Mouse (Mus musculus) 416B (cell line): ENCODE measurements around the gene Uqcrq.

ENCODE experiments used
- DNase-seq: peaks from one replicate; pipeline ENCODE4 v3.0.0; 2011; ENCODE audit warnings: low read depth

Gene Uqcrq

GRCm38 (mm10) chr11:53430670-53431346 is at the start of gene Uqcrq, which contains the start of gene Gdf9:
TSS of gene Uqcrq (minus strand) at chr11:53430831.
TSS of gene Gdf9 (plus strand) at chr11:53431023.
- DNase-seq: peak; percentile 100

GRCm38 (mm10) chr11:53479783-53480301 is 49.2 kb upstream of the Uqcrq start, which contains the start of the genes Gm9945 and Sowaha:
TSS of gene Gm9945 (plus strand) at chr11:53480166.
TSS of gene Sowaha (minus strand) at chr11:53480274.
- DNase-seq: no peak

GRCm38 (mm10) chr11:53479171-53479782 is 48.6 kb upstream of the Uqcrq start:
- DNase-seq: no peak

DNA sequence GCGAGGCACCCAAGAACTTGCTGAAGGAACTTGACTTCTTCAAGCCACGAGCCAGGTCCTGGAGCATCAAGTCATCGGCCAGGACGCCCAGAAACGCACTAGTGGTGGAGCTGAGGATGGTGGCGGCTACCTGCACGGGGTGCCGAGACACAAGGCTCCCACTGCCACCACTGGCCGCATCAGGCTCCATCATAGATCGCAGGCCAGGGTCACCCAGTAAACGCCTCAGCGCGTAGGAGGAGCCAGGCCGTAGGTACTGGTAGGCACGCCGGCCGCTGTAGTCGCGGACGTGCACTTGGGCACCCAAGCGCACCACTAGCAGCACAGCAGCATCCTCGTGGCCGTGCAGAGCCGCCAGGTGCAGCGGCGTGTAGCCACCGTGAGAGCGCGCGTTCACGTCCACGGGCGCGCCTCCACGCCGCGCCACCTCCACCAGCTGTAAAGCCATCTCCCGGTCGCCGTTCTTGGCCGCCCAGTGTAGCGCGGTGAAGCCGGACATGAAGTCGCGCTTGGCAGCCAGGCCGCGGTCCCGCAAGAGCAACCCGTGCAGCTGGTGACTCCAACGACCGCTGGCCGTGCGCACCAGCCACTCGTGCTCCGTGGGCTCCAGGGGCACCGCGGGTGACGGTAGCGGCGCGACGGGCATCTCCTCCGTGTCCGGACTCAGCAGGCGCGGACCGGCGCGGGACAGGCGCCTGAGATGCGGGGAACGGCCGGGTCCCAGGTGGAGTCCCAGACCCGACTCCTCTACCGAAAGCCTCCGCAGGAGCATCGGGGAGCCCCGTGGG is 47.9 kb upstream of the Uqcrq start:
- no peak for DNase-seq

- no peak for DNase-seq
Measured at GRCm38 (mm10) chr11:53477833-53478232, 47.2 kb upstream of the Uqcrq start.

DNA sequence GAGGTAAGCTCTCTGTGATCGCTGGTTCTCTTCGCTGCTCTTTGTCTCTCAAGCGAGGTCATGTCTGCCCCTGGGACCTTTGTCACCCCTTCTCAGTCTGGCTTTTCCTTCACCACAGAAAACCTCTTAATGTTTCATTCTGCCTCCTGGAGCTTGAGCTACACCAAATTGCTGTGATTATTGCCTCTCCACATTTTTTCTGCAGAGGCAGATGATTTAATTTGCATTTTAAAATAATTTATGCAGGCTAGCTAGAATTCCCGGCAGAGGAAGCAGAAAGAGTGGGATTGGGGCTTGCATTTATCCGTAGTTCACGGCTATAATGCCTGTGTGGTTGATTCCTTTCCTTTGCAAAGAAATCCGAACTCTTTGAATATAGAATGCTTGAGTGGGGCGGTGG is 45.0 kb upstream of the Uqcrq start:
- DNase-seq: no peak

GRCm38 (mm10) chr11:53472709-53473108 is 42.1 kb upstream of the Uqcrq start:
- no peak for DNase-seq

DNA sequence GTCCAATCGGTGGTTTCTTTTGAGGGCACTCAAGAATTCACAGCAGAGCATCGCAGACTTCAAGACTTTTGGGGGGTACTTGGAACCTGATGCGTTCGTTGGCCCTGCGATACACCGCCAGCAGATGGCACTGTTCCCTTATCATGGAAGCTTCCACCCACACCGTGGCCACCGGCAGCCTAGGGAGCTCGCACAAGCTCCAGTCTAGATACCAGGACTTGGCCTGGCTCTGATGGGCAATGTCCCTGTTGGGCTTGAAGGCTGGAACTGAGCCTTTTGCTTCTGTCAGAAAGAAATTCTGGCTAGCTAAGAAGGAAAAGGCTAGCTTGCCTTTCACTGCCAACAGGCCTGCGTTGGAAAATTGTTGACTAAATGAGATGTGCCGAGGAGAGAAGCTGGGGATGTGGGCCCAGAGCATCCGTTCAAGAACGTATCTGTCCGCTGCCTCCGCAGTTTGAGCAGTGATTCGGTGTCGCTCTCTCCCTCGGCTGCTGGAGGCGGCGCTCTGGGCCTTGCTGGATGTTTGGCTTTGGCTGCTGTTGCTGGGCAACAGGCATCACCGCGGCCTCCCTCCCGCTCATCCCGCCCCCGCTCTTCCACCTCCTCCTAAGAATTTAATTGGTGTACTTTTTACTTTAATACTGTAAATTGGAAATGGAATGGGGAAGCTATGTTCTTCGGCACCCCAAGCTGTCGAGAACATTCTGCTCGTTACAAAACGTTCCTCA is 39.5 kb upstream of the Uqcrq start, which contains the start of gene Gm9837:
Gene Gm9837, minus strand, starts transcription at position 512 of the 728 bp plus-strand sequence.
- DNase-seq: peak; percentile 82

DNA sequence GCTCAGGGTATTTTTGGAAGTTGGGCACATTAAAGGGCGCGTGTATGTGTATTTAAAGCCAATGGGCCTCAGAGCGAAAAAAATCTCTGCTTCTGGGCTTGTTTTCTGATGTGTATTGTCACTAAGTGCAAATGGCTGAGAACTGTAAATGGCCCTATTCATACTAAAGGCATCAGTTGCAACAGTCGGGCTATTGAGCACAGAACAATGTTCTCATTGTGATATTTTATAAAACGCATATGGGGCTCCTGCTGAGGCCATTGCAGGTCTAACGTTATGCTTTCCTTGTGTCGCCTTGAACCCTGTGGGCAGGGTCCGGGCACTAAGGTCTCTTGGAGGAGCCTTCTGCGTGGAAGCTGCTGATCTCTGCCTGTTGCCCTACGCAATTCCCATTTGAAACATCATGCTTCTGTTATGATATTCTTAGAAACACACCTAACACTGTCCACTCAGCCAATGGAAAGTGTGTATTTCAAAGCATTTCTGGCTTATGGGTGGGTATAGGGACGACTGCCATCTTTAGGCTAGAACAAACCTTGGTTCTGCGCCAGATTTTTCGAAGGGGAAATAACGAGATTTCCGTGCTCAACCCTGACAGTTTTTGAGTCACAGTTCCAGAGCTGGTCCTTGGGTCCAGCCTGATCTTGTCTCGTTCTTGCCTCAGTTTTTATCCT is 38.8 kb upstream of the Uqcrq start:
- DNase-seq: no peak

- no peak for DNase-seq
Measured at GRCm38 (mm10) chr11:53466231-53466971, 35.8 kb upstream of the Uqcrq start.

DNA sequence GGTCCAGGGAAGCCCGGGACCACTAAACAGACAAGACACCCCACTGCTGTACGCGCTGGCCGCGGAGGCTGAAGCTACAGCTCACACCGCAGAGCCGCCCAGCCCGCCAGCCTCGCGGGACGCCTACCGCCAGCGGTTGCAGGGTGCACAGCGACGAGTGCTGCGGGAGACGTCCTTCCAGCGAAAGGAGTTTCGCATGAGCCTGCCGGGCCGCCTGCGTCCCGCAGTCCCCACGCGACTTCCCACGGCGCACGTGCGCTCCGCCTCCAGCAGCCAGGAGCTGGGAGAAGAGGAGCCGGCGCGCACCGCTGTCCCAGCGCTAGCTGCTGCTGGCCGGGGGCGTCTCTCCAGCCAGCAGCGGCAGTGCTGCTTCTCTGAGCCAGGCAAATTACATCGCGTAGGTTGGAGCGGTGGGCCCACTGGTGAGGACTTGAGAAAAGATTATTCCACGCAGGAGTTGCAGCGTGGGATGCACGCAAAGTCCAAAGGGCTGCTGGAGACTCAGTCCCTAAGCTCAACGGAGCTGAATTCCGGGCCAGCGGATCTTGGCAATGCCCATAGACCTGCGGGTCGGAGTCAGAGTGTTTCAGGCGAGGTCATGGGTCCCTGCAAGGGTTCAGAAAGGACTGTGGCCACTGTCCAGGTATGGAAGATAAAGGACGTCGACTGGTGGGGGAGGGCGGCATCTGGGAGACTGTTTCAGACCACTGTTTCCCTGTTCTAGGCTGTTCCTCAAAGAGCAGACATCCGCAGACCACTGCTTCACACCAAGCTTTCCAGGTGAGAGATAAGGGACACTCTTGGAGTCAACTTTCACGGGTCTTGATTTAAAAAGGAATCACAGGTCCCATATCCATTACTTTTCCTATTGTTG is 33.2 kb upstream of the Uqcrq start:
- DNase-seq: no peak

- peak; percentile 30 for DNase-seq
Measured at GRCm38 (mm10) chr11:53461727-53462126, 31.1 kb upstream of the Uqcrq start.

GRCm38 (mm10) chr11:53460192-53460591 is 29.6 kb upstream of the Uqcrq start:
- peak; percentile 28 for DNase-seq

- DNase-seq: no peak
Measured at GRCm38 (mm10) chr11:53458996-53459395, 28.4 kb upstream of the Uqcrq start.

DNA sequence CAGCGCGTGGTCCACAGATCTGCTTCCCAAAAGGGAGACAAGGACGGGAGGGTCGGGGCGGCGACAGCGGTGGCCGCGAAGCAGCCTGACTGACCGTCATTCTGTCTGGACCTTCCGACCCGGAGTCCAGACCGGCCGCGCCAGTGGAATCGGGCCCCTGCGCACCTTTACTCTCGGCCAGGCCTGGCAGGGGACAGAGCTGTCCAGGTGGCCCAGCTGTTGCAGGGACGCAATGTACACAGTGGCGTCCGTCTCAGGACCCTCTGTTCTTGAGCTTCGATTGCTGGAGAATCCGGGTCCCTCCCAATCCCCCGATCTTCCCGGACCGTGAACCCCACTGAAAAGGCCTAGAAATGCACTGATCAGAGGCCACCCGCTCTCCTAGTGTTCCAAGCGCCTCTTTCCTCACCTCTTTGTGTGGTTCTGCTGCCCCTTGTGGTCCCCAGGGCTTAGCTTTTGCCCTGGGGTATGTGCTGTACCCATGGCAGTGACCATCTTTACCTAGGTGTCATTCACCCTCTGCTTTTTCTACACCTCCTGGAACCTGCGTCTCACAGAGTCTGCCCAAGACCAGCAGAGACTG is 26.8 kb upstream of the Uqcrq start:
- DNase-seq: no peak

DNA sequence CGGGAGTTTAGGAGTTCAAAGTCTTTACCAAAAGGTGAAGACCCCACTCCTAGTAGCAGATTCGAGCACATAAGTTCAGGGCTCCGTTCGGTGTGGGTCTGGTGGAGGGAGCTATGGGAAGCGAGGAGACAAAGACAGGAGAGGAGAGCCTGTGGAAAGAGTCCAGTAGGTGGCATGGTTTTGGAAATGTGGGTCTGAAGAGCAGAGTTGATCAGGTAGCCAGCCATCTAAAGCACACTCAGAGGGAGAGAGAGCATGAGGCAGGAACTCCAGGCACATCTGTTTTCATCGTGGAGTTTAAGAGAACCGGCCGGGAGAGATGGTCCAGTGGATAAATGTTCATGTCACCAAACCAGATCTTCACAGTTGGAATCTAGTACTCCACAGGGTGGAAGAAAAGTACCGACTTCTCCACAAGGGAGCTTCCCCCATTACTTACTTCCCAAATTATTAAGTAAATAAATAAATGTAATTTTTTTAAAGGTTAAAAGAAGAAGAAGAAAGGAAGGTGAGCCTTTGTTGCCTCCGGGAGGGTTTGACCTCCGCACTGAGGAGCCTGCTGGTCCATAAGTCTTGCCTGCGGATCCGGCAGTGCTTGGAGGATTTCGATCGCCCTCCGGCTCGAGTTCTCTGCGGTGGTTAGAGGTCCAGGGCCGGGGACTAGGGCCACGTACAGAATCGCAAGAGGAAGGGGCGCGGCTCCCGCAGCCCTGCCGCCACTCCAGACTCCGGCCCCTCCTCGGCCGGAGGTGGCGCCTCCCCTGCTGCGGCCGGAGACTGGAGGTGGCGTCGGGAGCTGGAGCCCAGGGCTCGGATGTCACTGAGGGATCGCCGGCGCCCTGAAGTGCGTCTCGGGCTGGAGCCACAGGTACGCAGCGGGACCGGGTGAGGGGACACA is 26.1 kb upstream of the Uqcrq start, which contains the start of the genes Gm10447 and Shroom1:
Gene Gm10447, minus strand, starts transcription at position 637 of the 898 bp plus-strand sequence.
Gene Shroom1, plus strand, starts transcription at position 732 of the 898 bp plus-strand sequence.
- no peak for DNase-seq

- DNase-seq: no peak
Measured at GRCm38 (mm10) chr11:53453031-53453430, 22.4 kb upstream of the Uqcrq start.

DNA sequence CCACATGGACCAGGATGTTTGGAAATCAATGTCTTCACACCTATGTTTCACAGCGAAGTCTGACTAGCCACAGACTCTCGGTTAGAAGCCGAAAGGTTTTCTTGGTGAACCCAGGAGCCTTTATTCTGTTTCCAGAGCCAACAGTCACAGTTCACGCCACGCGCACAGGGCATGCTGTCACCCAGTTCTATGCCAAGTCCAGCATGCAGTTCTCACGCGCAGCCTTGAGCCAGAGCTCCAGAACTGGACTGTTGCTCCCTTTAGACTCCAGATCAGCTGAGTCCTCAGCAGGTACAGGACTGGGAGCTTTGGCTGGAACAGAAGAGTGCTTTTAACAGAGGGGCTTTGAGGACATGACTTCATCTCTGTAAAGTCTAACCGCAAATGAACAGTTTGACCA is 21.8 kb upstream of the Uqcrq start:
- no peak for DNase-seq
